Mouse (Mus musculus): ENCODE measurements around the gene Zar1. TPM values are rescaled to one million over a fixed set of nuclear protein-coding genes. Genes with fewer than 3 reads are reported as not detected.
A peak's percentile ranks its signal among the peaks of the same experiment; 100 is the strongest.
"Not testable (repeated sequence)": the region's sequence is repeated elsewhere in the genome, so short reads cannot be mapped to it uniquely, and the experiment has no call there.

Zar1 gene
- polyA plus RNA-seq (2015; fragmentation: Nextera tagmentation; extraction: Ambion mirVana): not detected in 2 replicates

GRCm38 (mm10) chr5:72580970-72581332 is at the start of gene Zar1:
Gene Zar1 (minus strand): TSS chr5:72581254.
- H3K9me3 ChIP-seq (replicated peaks); ATAC-seq (ENCODE audit: insufficient read depth); H3K36me3 ChIP-seq (replicated peaks); H3K9ac ChIP-seq; H3K4me1 ChIP-seq (replicated peaks); H3K27ac ChIP-seq (replicated peaks): not testable (repeated sequence)
- Histone ChIP-seq H3K4me3 (replicated peaks) (peak within 1 kb of the TSS; percentile 25), H3K27me3 (peaks cover 44% of the 10 kb centered on the region), H3K4me2 (peak within 1 kb of the TSS; percentile 58)
- WGBS (ENCODE audit: insufficient replicate concordance): 9% methylated on average over 19 of the region's 21 CpGs

DNA sequence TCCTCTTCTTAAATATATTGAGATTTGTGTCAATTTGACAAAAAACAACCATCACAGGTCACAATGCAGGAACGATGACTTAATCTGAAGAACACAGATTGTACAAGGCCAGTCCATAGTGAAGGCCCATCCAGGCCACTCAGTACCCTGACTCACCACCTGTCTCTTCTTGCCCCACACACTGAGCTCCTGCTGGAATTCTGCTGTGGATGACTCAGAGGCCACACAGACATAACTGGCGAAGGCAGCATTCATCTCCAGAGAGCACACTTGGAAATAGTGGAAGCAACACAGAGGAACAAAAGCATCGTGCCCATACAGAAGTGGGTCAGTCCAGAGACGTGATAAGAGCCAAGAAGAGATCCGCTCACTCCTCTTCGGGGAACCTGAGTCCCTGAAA is 49.0 kb upstream of the Zar1 start:
- Histone ChIP-seq H3K9me3 (replicated peaks) (no peaks in the 10 kb centered on the region), H3K27ac (replicated peaks) (no peak overlapping the region), H3K36me3 (replicated peaks) (no peaks in the 10 kb centered on the region), H3K9ac (no peak overlapping the region), H3K4me3 (replicated peaks) (no peak overlapping the region), H3K27me3 (no peaks in the 10 kb centered on the region), H3K4me1 (replicated peaks) (no peaks in the 10 kb centered on the region), H3K4me2 (no peak overlapping the region)
- ATAC-seq (ENCODE audit: insufficient read depth): no peak
- 66% methylated on average over 6 of the region's 6 CpGs for WGBS (ENCODE audit: insufficient replicate concordance)

DNA sequence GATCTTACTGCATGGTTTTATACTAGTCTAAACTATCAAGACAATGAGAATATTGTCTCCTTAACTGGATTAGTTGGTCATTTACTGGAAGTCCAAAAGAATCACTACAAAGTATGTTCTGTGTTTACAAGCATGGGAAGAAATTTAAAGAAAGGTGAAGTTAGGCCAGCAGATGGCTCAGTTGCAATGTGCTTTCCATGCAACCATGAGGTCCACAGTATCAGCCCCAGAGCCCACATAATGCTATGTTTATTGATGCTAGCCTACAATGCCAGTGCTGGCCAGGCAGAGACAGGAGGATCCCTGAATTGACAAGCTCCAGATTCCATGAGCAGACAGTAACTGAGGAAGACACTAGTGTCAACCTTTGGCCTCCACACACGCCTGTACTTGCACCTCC is 40.0 kb upstream of the Zar1 start:
- H3K36me3 ChIP-seq (replicated peaks): no peaks in the 10 kb centered on the region
- H3K27ac ChIP-seq (replicated peaks): no peak overlapping the region
- H3K27me3 ChIP-seq: no peaks in the 10 kb centered on the region
- H3K9ac ChIP-seq: no peak overlapping the region
- no peaks in the 10 kb centered on the region for H3K9me3 ChIP-seq (replicated peaks)
- WGBS (ENCODE audit: insufficient replicate concordance): 47% methylated on average over 1 of the region's 1 CpGs
- H3K4me3 ChIP-seq (replicated peaks): no peak overlapping the region
- no peaks in the 10 kb centered on the region for H3K4me1 ChIP-seq (replicated peaks)
- H3K4me2 ChIP-seq: no peak overlapping the region
- no peak for ATAC-seq (ENCODE audit: insufficient read depth)

DNA sequence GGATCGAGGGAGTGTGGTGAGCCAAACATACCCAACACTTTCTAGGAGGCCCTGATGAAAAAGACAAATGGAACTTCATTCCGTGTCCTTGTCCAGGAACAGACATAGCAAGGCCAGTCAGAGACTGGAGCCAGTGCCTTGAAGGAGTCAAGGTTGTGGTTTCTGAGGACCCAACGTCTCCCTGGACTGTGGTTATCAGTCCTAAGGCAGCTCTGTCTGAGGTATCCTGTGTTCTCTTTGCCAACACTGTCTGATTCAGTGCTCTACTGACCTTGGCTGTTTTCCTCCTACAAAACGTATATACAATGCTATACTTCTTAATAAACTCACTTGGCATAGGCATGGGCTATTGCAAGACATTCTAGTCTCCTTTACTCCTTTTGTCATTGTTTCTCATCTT is 36.4 kb upstream of the Zar1 start:
- Histone ChIP-seq H3K27me3 (no peaks in the 10 kb centered on the region), H3K9ac (no peak overlapping the region), H3K9me3 (replicated peaks) (no peaks in the 10 kb centered on the region), H3K4me3 (replicated peaks) (no peak overlapping the region), H3K4me2 (no peak overlapping the region), H3K4me1 (replicated peaks) (no peaks in the 10 kb centered on the region), H3K27ac (replicated peaks) (no peak overlapping the region), H3K36me3 (replicated peaks) (no peaks in the 10 kb centered on the region)
- 44% methylated on average over 4 of the region's 4 CpGs for WGBS (ENCODE audit: insufficient replicate concordance)
- ATAC-seq (ENCODE audit: insufficient read depth): no peak

DNA sequence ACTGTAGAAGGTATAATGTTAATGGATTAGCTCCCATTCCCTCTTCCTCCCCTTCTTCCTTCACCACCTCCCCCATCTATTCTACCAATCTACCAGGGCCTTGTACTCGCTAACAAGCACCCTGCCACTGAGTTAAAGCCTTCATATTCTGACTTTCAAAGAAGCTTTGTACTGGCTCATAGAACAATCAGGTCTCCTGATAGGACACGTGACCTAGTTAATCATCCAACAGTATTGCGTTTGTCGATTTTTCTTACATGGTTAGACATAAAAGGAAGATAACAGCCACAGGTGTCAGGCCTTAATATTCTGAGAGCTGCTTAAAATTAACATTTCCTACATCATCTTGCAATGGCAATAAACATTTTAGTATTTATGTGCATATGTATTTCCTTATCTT is 22.1 kb upstream of the Zar1 start:
- no peak overlapping the region for H3K4me3 ChIP-seq (replicated peaks)
- H3K27ac ChIP-seq (replicated peaks): no peak overlapping the region
- H3K36me3 ChIP-seq (replicated peaks): no peaks in the 10 kb centered on the region
- 62% methylated on average over 4 of the region's 4 CpGs for WGBS (ENCODE audit: insufficient replicate concordance)
- H3K4me2 ChIP-seq: no peak overlapping the region
- H3K27me3 ChIP-seq: no peaks in the 10 kb centered on the region
- H3K4me1 ChIP-seq (replicated peaks): no peaks in the 10 kb centered on the region
- ATAC-seq (ENCODE audit: insufficient read depth): no peak
- no peak overlapping the region for H3K9ac ChIP-seq
- no peaks in the 10 kb centered on the region for H3K9me3 ChIP-seq (replicated peaks)

DNA sequence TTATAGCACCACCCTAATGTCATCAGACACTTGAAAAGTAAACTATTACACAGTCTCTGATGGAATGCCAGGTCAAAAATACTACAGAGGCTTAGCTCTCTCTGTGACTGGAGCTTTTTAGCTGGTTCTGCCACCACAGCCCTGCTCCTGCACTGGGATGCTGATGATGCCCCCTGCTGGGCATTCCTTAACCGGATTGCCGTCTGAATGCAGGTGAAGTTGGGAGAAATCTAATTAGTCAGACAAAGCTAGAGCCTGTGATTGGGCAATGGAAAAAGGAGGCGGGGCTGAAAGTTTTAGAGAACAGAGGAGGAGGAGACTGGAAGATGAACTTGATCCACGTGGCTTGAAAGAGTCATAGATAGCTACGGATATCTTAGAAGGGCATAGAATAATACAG is 20.0 kb upstream of the Zar1 start:
- ATAC-seq (ENCODE audit: insufficient read depth): no peak
- 16% methylated on average over 5 of the region's 5 CpGs for WGBS (ENCODE audit: insufficient replicate concordance)
- Histone ChIP-seq H3K4me3 (replicated peaks) (no peak overlapping the region), H3K4me2 (no peak overlapping the region), H3K9ac (no peak overlapping the region), H3K36me3 (replicated peaks) (no peaks in the 10 kb centered on the region), H3K27ac (replicated peaks) (no peak overlapping the region), H3K27me3 (no peaks in the 10 kb centered on the region), H3K4me1 (replicated peaks) (no peaks in the 10 kb centered on the region), H3K9me3 (replicated peaks) (no peaks in the 10 kb centered on the region)

GRCm38 (mm10) chr5:72587192-72587681 is 6.2 kb upstream of the Zar1 start, which contains the start of gene Gm5868:
Gene Gm5868 (minus strand): TSS chr5:72587551.
- no peaks in the 10 kb centered on the region for H3K4me1 ChIP-seq (replicated peaks)
- ATAC-seq (ENCODE audit: insufficient read depth): no peak
- peak within 1 kb of the TSS; percentile 25; the same call in 1 of the 2 replicates for H3K4me3 ChIP-seq (replicated peaks)
- H3K36me3 ChIP-seq (replicated peaks): no peaks in the 10 kb centered on the region
- peaks cover 32% of the 10 kb centered on the region for H3K27me3 ChIP-seq
- no peak within 1 kb of the TSS for H3K9ac ChIP-seq
- no peak within 1 kb of the TSS for H3K27ac ChIP-seq (replicated peaks)
- peak within 1 kb of the TSS; percentile 50 for H3K4me2 ChIP-seq
- WGBS (ENCODE audit: insufficient replicate concordance): 5% methylated on average over 38 of the region's 38 CpGs
- H3K9me3 ChIP-seq (replicated peaks): no peaks in the 10 kb centered on the region

- H3K9me3 ChIP-seq (replicated peaks); H3K4me1 ChIP-seq (replicated peaks); H3K9ac ChIP-seq; ATAC-seq (ENCODE audit: insufficient read depth); H3K27ac ChIP-seq (replicated peaks); H3K36me3 ChIP-seq (replicated peaks): not testable (repeated sequence)
- peak overlapping the region; percentile 25; the same call in 1 of the 2 replicates for H3K4me3 ChIP-seq (replicated peaks)
- H3K4me2 ChIP-seq: peak overlapping the region; percentile 50
- 37% methylated on average over 25 of the region's 25 CpGs for WGBS (ENCODE audit: insufficient replicate concordance)
- peaks cover 35% of the 10 kb centered on the region for H3K27me3 ChIP-seq
Observed at GRCm38 (mm10) chr5:72586667-72587191, 5.7 kb upstream of the Zar1 start.

DNA sequence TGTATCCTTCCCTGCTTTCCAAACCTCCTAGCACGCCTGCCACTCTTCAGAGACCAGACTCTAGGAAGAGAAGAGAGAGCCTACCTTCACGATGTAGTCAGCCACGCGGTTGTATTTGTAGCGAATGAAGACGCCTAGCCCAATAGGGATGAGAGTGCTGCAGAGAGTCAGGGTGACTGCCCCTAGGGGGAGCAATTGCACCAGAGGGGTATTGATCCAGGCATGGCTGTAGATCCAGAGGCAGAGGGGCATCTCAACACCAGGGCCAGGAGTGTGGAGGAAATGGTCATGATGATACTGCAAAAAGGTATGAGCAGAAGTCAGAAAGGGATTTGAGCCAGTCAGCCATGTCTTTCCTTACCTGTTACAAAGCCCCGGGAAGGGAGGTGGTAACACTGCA is 5.1 kb upstream of the Zar1 start:
- H3K9me3 ChIP-seq (replicated peaks); H3K27ac ChIP-seq (replicated peaks); H3K4me2 ChIP-seq; H3K4me1 ChIP-seq (replicated peaks); H3K36me3 ChIP-seq (replicated peaks); ATAC-seq (ENCODE audit: insufficient read depth); H3K9ac ChIP-seq; H3K4me3 ChIP-seq (replicated peaks): not testable (repeated sequence)
- 45% methylated on average over 7 of the region's 7 CpGs for WGBS (ENCODE audit: insufficient replicate concordance)
- peaks cover 41% of the 10 kb centered on the region for H3K27me3 ChIP-seq

GRCm38 (mm10) chr5:72580088-72580969 is 725 bp downstream of the Zar1 start:
- H3K4me2 ChIP-seq: peak overlapping the region; percentile 58
- not testable (repeated sequence) for H3K9me3 ChIP-seq (replicated peaks); H3K36me3 ChIP-seq (replicated peaks); H3K9ac ChIP-seq; H3K4me1 ChIP-seq (replicated peaks); H3K27ac ChIP-seq (replicated peaks); ATAC-seq (ENCODE audit: insufficient read depth)
- 5% methylated on average over 70 of the region's 73 CpGs for WGBS (ENCODE audit: insufficient replicate concordance)
- H3K27me3 ChIP-seq: peaks cover 40% of the 10 kb centered on the region
- H3K4me3 ChIP-seq (replicated peaks): peak overlapping the region; percentile 25

DNA sequence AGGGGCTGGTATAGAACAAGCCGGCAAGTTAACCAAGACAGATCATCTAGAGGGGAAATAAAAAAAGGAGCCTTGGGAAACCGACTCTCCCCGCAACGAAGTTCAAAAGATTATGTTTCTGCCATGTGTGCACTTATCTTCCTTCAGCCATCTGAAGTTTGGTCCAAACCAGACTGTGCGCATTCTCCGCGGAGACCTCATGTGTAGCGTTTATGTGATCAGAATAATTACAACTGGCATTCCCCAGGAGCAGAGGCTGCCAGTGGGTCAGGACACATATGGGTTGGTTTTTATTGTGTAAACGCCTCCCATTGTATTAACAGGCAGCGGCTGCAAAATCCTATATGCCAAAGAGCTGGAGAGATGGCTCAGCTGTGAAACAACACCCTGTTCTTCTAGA is 1.5 kb downstream of the Zar1 start:
- H3K36me3 ChIP-seq (replicated peaks); H3K4me2 ChIP-seq; H3K9me3 ChIP-seq (replicated peaks); H3K4me1 ChIP-seq (replicated peaks); H3K27ac ChIP-seq (replicated peaks); ATAC-seq (ENCODE audit: insufficient read depth); H3K9ac ChIP-seq; H3K4me3 ChIP-seq (replicated peaks): not testable (repeated sequence)
- H3K27me3 ChIP-seq: peaks cover 40% of the 10 kb centered on the region
- 65% methylated on average over 10 of the region's 10 CpGs for WGBS (ENCODE audit: insufficient replicate concordance)

Data from liver, embryonic 15.5 days (tissue).